Mouse (Mus musculus) forelimb bud, embryonic 11.5 days (tissue): ENCODE results near the gene Zfp114.
A peak's percentile ranks its signal among the peaks of the same experiment; 100 is the strongest.

ENCODE experiments used
- DNase-seq: peaks from one replicate; pipeline ENCODE4 v3.0.0-alpha.2; 2012; ENCODE audit warnings: low read depth, low spot score

Gene Zfp114

DNA sequence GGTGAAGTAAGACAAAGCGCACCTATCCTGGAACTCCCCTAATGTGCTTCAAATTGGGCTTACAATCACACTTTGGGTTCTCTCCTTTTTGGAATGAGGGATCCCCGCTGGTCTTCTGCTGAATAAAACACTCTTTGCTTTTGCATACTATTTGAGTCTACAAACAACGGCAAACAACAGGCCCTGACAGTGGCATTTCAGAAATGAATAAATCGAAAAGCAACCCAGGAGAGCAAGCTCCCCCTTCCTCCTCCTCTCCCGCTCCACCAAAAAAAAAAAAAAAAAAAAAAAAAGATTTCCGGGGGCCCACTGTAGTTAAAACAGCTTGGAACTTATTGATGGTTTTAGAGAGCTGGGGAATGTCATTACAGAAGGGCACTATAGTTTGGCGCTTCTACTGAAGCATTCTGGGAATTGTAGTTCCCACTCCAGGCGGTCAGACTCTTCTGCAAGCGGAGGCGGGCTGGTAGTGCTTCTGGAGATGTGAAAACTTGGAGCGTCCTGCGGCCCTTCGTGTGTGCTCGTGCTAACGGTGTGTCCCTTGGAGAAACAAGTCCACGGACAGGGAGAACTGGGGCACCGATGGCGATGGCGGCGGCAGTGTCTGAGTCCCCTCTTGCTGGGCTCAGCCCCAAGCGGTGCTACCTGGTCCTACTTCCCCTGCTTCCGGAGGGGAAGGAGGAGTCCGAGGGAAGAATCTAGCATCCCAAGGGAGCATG is at the start of gene Zfp114:
Gene Zfp114 (plus strand): TSS at position 443 of the 719 bp plus-strand sequence.
- DNase-seq, result peak; percentile 82

DNA sequence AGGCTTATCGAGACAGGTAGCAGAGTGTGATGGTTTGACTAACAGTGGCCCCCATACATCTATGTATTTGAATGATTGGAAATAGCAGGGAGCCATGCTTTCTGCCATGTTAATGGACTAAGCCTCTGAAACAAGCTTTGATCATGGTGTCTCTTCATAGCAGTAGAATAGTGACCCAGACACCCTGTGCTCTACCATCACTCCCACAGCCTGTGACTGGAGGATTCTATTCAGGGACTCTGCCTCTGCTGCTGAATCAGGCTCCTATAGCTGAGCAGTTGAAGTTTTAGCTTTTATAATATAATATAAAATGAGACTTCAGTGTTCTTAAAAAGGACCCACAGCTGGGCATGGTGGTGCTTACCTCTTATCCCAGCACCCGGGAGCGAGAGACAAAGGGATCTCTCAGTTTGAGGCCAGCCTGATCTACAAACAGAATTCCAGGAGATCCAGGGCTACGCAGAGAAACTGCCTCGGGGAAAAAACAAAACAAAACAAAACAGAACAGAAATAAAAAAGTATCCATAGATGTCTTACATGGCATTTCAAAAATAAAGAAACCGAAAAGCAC is 41.4 kb upstream of the Zfp114 start:
- DNase-seq, result no peak

DNA sequence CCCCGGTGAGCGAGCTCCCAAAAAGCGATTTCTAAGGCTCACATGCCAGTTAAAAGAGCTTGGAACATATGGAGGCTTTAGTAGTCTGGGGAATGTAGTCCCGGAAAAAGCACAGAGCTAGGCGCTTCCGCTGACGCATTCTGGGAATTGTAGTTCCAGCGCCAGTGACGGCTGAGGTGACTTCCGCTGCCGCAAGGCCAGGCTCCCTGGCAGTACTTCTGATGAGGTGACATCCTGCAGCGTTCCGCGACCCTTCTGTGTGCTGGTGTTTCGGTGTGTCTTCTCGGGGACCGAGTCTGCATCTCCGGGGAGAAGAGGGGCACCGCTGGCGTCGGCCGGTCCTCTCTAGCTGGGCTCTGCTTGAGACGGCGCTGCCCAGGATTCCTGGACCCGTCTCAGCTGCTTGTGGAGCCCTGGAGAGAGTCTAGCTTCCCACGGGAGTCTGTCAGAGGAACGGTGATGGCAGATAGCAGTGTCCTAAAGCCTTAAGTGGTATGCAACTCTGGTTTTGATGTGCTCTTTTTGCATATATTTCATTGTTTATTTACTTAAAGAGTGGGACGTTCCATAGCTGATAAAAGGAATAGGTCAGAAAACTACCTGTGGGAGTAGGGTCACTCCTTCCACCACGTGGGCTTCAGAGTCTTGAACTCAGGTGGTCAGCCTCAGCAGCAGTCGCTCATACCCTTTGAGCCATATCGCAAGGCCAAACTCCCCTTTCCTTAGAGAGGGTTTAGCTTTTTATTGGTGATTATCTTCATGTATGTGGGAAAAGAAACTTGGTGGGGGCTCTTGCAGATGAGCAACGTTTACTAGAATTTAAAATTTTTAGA is 40.6 kb upstream of the Zfp114 start, which contains the start of gene Zfp235:
Gene Zfp235 (plus strand): TSS at position 174 of the 833 bp plus-strand sequence.
- peak; percentile 86 for DNase-seq

DNA sequence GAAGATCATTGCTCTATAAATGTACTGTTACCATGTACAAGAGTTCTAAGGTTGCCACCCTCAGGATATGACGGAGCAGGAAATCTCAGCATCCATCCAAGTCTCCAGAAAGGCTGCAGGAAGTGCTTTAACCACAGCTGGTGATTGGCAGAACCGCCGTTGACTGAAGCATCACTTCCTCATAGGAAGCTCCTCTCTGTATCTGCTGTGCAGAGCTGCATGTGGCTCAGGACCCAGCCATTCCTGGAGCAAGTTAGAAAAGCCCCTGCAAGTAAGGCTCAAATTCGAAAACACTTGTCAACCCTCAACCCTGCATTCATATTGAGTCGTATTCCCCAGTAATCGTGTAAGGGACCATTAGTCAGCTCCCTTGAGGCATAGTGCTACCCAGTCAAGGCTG is 32.3 kb upstream of the Zfp114 start:
- DNase-seq, result no peak

DNA sequence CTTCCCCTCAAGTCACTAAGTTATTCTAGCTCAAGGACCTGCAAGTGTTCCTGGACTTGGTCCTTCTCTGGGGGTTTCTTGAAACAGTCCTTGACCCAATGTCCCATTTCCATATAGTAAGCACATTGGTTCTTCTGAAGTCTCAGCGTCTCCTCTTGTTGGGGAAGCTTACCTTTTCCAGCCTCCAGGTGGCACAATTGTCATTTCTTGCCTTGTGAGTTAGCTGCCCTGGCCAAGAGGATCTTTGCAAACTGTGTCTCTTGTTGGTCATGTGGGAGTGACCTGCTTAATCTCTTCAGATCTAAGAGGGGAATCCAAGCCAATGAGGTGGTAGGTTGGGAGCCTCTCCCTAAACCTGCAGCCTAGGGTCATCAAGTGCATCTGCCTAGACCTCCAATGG is 21.6 kb upstream of the Zfp114 start:
- peak; percentile 11 for DNase-seq

DNA sequence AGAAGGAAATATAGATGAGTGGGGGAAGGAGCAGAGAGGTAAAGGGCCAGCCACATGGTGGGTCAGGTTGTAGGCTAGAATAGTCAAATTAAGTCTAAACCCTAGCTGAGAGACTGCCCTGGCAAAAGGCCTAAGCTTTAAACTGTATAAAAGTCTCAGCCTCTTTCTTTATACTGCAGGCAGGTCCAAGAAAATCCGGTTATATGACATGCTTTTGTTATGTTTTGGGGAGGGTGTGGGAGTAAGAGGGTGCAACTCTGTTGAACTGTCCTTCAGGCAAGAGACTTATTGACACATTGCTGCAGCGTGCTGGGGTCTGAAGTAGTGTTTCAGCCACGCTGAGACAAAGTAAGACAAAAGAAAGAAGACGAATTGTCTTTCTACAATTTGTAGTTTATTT is 2.7 kb upstream of the Zfp114 start:
- no peak for DNase-seq

DNA sequence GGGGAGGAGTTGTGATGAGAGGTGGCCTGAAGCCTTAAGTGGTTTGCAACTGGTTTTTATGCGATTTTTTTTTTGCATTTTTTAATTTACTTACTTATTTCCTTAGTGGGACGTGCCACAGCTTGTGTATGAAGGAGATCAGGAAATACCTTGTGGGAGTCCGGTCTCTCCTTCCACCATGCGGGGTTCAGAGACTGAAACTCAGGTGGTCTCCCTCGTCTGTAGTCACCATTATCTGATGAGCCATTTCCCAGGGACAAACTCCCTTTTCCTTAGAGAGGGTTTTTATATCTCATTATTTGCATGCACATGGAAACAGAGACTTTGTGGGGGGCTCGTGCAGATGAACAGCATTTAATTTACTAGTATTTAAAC is 464 bp downstream of the Zfp114 start:
- no peak for DNase-seq

DNA sequence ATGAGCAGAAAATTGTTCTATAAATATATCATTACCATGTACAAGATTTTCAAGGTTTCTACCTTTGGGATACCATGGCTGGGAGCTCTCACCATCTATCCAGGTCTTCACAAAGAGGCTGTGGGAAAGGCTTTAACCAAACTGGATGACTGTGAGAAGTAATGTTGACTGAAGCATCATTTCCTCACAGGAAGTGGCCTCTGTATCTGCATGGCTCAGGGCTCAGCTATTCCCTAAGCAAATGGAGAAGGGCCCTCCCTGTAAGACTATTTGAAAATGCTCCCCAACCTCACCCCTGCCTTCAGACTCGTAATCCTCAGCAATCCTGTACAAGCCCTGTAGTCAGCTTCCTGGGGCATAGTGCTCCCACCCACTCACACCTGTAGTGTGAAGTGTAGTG is 12.8 kb downstream of the Zfp114 start:
- DNase-seq, result no peak

DNA sequence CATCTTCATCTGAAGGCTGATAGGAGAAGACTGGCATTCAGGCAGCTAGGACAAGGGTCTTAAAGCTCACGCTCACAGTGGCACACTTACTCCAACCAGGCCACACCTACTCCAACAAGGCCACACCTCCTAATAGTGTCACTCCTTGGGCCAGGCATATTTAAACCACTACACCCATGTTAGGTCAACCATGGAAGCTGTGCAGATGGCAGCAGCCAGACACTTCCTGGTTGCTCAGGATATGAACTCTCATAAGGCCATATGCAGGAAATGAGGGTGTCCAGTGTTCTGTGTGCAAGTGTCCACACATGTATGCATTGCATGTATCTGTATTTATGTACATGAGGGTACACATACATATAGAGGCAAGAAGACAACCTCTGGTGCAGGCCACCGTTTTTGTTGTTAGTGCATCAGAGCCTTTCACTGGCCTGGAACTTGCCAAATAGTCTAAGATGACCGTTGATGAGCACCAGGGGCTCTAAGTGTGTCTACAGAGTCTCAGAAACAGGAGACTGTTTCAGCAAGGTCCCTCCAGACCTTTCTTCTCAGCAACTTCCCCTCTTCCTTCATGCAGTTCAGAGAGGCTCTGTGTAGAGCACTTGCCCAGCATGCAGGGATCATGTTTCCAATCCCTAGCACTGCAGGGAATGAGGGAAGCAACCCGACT is 14.2 kb downstream of the Zfp114 start:
- DNase-seq, result no peak

DNA sequence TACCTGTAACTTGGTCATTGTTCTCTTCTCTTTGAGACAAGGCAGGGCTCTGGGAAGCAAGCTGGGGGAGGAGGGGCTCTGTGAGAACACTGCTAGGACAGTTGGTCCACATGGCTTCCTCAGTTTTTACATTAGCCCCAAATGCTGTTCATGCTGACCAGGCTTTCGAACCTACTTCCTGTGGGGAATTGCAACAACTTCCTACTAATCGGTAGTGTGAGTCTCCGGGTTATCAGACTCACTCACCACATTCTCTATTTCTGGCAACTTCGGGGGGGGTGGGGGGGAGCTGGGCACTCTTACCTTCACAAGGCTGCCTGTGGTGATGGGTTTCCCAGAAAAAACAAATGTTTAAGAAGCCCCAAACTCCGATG is 14.7 kb downstream of the Zfp114 start:
- no peak for DNase-seq

DNA sequence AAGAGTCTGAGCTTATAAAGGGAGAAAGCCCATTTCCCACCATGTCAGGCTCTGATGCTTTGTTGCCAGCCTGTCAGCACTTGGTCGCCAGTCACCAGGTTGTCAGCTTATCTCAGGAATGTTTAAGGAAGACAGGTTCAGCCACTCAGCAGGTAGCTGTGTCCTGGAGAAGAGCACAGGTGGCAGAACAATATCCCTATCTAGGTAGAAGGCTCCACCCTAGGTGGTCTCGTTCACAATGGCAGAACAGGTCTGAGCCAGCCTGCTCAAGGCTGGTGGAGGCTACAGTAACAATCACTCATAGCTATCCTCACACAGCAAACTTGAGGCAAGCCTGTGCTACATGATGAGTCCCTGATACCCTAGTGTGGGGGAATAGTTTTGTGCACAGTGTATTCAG is 16.5 kb downstream of the Zfp114 start:
- no peak for DNase-seq

DNA sequence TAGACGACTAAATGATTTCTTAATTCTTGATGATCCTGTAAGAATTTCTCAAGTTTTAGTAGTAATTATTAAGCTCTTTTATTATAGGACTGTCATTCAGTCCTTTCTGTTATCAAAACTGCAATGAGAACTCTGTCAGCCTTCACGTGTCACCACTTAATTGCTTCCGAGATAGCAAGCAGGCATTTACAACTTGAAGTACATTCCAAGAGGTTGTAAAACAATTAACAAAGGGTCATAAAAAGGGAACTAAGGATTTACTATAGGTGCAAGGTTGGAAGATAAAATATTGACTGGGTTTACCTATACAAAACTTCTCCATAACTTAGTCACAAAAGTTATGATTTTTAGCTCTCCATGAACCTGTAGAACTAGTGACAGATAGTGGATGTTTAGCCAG is 18.3 kb downstream of the Zfp114 start:
- DNase-seq, result no peak

DNA sequence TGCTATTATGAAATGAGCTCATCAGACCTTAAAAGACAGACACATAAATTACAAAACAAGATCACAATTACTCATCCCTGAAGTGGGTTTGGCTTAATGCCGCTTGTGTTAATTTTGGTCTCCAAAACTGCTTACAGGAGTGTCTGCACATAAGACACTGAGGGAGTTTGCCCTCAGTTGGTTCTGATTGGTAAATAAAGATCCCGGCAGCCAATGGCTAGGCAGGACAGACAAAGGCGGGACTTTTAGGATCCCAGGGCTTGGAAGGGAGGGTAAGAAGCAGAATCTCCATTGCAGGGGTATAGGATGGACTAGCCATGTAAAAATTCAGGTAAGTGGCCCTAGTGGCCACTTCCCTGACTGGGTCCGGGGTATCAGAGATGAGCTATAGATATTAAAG is 22.1 kb downstream of the Zfp114 start:
- DNase-seq, result no peak

DNA sequence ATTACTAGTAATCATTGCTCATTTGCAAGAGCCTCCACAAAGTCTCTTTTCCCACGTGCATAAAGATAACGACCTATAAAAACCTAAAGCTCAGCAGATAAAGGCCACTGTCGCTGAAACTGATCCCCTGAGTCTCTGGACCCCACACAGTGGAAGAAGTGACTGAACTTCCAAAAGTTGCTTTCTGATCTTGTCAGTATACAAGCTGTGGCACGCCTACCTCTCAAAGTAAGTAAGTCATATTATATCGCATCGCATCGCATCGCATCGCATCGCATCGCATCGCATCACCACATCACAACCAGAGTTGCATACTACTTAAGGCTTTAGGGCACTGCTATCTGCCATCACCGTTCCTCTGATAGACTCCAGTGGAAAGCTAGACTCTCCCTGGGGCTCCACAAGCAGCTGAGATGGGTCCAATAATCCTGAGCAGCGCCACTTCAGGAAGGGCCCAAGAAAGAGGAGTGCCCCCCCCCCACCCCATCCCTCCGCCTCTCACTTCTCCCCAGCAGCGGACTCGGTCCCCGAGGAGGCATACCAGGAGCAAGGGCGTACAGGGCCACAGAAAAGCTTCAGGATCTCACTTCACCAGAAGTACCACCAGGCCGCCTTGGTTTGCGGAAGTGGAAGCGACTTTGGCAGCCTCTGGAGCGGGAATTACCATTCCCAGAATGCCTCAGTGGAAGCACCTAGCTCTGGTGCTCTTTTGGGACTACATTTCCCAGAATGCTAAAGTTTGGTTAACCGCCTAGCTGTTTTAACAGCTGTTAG is 32.8 kb downstream of the Zfp114 start:
- DNase-seq, result peak; percentile 84

DNA sequence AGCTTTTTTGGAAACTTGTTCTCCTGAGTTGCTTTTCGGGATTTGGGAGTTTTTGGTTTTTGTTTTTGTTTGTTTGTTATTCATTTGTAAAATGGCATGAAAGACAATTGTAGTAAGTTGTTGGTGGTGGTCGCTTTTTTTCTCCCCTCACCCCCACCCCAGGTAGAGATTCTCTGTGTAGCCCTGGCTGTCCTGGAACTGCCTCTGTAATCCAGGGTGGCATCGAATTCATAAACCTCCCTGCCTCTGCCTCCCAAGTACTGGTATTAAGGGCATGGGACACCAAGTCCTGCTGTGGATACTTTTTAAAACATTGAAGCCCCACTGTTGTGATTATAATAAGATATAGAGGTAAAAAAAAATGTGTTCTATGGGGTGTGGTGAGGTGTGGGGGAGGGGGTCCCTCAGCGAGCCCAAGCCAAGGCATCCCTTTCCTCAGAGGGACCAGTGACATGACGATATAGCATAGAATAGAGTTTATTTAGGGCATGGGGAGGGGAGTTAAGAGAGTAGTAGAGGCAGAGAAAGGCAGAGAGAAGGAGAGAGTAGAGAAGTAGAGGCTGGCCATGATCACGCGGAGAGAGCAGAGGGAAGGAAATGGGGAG is 33.5 kb downstream of the Zfp114 start:
- DNase-seq, result no peak

DNA sequence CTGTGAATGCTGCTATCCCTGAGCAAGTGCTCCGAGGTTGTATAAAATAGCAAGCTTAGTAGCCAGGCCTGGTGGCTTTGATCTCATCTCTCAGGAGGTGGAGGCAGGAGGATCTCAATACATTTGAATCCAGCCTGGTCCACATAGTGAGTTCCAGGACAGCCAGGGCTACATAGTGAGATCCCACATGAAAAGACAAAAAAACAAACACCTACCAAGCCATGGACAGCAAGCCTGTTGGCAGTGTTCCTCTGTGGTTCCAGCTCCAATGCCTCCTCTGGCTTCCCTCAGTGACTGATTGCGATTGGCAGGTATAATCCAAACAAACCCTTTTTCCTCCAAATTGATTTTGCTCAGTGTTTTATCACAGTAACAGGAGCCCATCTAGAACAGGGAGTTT is 35.4 kb downstream of the Zfp114 start:
- DNase-seq, result no peak

DNA sequence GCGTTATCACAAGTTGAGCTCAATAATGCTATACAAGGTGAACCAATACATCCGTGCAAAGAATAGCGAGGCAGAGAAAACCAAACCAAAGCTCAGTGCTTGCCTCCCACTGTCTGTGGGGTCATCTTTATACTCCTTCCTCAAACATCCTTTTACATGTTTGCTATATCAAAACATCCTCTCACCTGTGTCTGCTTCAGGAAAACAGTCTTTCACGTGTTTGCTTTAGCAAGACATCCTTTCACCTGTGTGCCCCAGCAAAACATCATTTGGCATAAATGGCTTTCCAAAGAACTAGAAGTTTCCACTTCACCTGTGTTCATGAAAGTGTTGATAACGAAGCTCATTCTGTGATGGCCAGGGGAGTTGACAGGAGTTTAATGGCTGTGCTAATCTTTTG is 36.5 kb downstream of the Zfp114 start, which contains the start of gene Zfp111:
Gene Zfp111 (minus strand): TSS at position 101 of the 400 bp plus-strand sequence.
- no peak for DNase-seq
